Mouse (Mus musculus) left cerebral cortex, postnatal 25 days (tissue): ENCODE data around the gene Rad17. TPM values are rescaled to one million over a fixed set of nuclear protein-coding genes. Genes with fewer than 3 reads are reported as not detected.

Source experiments
- DNase-seq, 2 experiments: peaks; one replicate each; pipeline ENCODE4 v3.0.0; 2022; ENCODE audit warnings: low spot score in 2 of 2, mixed read lengths in 1 of 2
- intact Hi-C: fragments of 180-260 bp; cut with DNase I; formaldehyde crosslinking; loops from one replicate; pipeline ENCODE4 v1.15.1; 2025
- total RNA-seq, 2 experiments: library from RNA; stranded (reverse); gene quantifications; 2 replicates each; pipeline ENCODE4 v1.2.3; 2021

The Rad17 gene
- total RNA-seq, 2 experiments from 2014 or later, result 14.2 to 15.5 TPM

- DNase-seq, result no peak
- intact Hi-C loops, result loop anchor here (10.0 kb wide), 1 partner anchor 503 kb away; no protein-coding TSS in a partner anchor
Measured at GRCm38 (mm10) chr13:100617583-100617982, 33.3 kb downstream of the Rad17 start.

DNA sequence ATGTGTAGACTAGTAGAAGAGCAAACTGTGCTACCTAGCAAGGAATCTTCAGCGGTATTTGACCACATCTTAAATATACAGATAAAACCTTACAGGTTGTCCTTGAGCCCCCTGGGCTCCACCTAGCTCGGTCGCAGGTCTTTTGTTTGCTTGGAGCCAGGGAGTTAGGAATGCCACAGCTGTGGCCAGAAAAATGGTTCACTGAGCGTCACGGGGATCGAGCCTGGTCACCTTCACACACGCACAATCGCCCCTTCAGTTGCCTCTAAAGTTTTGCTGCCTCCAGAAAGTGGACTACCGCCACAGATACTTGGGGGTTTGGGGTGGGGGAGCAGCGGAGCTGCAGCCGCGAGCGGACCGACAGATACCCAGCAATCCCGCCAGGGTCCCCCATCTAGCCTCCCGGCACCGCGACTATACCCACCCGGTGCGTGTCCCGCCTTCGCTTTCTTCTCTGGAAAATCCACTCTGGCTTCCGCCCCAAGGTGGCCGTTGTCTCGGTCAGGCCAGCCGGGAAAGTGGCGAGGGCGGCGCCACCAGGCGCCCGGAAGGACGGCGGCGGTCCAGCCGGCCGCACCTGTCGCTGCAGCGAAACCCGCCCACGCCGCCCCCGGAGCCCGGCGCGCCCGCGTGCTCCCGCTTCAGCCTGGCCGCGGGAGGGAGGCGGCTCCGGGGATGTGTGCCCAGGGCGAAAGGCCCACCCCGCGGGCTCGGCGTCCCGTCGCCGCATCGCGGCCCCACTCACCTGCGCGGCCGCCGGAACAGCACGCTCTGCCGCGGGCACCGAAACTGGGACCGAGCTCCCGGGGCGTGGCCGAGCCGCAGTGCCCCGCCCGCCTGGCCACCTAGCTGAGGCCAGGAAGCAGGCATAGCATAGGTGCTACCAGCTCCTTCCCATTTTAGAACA lies 34.4 kb downstream of the Rad17 start, which contains the start of gene Marveld2:
Gene Marveld2, minus strand, starts transcription at position 791 of the 907 bp plus-strand sequence.
- peak; percentile 28 to 37 for DNase-seq
- intact Hi-C loops, result loop anchor here (1.0 to 10.0 kb wide), 2 partner anchors 124 to 502 kb away; partner anchors contain the start of gene Gtf2h2

GRCm38 (mm10) chr13:100612903-100613302 lies 37.9 kb downstream of the Rad17 start:
- no peak for DNase-seq
- intact Hi-C loops, result loop anchor here (10.0 kb wide), 1 partner anchor 498 kb away; no protein-coding TSS in a partner anchor

DNA sequence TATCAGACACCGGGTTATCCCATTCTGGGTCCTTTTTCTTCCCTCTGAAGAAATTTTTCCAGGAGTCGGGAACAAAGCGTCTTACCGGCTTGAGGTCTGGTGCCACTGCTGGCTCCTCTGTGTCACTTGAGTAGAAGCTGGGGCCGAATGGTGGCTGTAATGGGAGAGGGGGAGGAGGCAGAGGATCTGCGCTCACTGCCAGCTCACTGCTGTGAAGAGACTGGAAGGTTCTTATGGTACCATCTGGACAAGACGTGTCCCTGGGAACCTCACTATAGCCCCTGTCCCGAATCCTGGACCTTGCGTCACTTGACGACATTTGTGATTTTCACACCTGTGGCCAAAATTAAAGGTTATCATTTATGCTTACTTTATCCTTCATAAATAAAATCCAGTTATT lies 38.6 kb downstream of the Rad17 start:
- intact Hi-C loops, result loop anchor here (10.0 kb wide), 1 partner anchor 497 kb away; no protein-coding TSS in a partner anchor
- DNase-seq, result no peak

GRCm38 (mm10) chr13:100611266-100611665 lies 39.6 kb downstream of the Rad17 start:
- intact Hi-C loops, result loop anchor here (10.0 kb wide), 1 partner anchor 496 kb away; no protein-coding TSS in a partner anchor
- DNase-seq, result no peak

DNA sequence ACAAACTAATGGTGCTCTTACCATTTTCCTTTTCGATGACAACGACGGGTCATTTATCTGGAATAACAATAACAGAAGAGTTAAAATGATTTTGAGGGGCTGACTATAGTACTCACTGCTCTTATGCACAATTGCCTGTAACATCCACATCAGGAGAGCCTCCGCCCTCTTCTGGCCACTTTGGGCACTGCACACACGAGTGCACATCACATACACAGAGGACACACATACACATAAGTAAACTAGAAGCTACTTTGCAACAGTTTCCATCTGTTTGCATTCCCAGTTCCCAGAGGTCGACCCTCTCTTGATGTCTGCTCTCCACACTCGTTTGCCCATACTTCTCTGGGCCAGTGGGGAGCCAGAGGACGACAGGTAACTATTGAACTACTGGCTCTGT lies 43.1 kb downstream of the Rad17 start:
- DNase-seq, result no peak
- intact Hi-C loops, result no loop called here

DNA sequence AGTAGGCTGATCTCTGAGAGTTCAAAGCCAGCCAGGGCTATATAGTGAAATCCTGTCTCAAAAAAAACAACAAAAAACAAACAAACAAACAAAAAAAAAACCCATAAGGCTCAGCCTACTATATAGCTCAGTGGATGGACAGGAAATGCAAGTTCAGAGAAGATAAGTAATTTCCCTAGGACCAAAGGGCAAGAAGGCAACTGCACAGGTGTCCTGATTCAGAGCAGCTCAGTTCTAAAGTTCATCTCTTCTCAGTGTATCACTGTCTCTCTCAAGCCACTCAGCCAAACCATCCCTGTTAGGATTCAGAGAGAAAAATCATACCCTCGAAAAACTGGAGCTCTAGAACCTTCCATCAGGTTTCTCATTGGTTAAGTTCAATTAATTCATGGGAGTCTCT lies 45.0 kb downstream of the Rad17 start:
- intact Hi-C loops, result no loop called here
- no peak for DNase-seq

DNA sequence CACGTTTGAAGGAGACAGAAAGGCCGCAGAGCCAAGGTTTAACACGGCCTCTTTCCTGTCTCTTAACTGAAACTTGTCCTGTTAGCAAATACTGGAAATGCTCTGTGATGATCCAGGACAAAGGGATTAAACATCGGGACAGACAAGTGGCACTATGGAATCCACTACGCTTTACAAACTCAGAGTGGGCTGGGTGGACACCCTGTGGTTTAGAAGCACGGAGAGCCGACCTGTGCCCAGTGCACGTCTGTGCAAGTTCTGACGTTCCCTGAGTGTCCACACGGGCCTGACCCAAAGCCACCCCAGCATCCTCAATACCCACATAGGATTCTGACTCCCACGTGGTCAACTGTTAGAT lies 47.1 kb downstream of the Rad17 start:
- intact Hi-C loops, result no loop called here
- DNase-seq, result no peak

DNA sequence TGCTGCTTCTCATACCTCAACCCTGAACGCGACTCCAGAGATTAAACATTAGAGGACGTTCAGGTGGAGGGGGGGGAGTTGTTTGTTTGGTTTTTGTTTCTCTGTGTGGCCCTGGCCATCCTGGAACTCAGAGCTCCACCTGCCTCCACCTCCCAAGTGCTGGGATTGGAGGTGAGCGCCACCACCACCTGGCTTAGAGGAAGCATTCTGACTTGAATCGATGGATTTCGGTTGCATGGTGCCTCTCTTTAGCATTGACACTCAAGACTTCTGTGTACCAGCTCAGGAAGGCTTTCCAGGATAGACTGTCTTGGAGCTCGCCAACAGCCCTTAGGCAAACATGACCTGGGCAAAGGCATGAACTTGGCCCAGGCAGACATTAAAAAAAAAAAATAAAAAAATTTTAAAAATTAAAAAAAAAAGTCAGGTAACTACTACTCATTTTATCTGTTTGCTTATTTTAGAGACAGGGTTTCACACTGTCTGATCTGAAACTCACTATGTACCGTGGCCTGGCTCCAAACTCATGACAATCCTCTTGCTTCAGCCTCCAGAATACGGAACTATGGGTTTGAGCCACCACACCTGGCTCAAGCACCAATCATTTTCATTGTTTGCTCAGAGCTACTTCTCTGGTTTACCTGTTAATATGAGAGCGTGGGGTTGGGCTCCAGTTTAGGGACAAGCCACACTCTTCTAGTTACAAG lies 47.7 kb downstream of the Rad17 start:
- DNase-seq, result no peak
- intact Hi-C loops, result no loop called here

DNA sequence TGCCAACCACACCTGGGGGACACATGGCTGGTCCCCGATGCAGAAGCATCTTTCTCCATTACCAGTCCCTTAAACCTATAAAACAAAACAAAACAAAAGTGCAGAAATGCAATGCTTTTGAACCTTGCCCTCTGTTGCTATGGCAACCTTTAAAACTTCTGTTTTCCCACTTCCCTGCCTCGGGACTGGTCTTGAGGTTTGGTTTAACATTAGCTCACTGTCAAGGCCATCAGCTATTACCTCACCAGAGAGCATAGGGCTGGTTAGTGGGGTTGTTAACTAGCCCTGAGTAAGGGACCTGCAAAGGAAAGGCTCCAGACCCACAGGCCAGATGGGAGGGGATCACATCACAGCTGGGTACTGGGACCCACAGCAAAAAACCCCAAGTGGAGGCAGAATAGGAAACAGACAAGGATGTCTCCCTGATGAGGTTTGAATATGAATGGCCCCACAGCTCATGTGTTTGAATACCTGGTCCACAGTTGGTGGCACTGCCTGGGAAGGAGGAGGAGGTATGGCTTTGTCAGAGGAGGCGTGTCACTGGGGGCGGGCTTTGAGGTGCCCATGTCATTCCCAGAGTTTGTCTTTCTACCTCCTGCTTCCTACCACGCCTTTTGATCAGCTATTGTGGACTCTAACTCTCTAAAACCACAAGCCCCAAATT lies 48.5 kb downstream of the Rad17 start:
- intact Hi-C loops, result no loop called here

GRCm38 (mm10) chr13:100601034-100601433 lies 49.8 kb downstream of the Rad17 start:
- intact Hi-C loops, result no loop called here
- DNase-seq, result no peak

More for the DNA sequence above, 48.5 kb downstream of the Rad17 start:
- DNase-seq, result no peak

- intact Hi-C loops, result no loop called here
- DNase-seq, result no peak
Measured at GRCm38 (mm10) chr13:100600317-100600716, 50.5 kb downstream of the Rad17 start.

DNA sequence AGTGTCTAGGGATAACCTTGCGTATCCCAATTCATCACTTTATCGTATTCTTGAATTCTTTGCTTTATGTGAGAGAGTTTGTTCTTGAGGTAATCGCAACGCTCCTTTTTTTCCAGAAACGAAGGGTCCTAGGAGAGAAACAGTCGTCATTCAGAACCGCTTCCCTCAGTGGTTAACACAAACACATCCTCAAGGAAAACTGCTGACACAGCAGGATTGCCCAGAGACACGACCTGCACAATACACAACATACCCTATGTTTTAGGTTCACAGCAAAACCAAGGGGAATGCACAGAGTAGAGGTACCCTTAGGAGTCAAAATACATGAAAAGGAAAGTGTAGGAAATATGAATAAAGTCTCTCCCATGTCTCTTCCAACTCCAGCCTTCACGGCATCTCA lies 53.6 kb downstream of the Rad17 start:
- DNase-seq, result no peak
- intact Hi-C loops, result no loop called here

- intact Hi-C loops, result no loop called here
- DNase-seq, result no peak
Measured at GRCm38 (mm10) chr13:100595552-100595885, 55.3 kb downstream of the Rad17 start.

DNA sequence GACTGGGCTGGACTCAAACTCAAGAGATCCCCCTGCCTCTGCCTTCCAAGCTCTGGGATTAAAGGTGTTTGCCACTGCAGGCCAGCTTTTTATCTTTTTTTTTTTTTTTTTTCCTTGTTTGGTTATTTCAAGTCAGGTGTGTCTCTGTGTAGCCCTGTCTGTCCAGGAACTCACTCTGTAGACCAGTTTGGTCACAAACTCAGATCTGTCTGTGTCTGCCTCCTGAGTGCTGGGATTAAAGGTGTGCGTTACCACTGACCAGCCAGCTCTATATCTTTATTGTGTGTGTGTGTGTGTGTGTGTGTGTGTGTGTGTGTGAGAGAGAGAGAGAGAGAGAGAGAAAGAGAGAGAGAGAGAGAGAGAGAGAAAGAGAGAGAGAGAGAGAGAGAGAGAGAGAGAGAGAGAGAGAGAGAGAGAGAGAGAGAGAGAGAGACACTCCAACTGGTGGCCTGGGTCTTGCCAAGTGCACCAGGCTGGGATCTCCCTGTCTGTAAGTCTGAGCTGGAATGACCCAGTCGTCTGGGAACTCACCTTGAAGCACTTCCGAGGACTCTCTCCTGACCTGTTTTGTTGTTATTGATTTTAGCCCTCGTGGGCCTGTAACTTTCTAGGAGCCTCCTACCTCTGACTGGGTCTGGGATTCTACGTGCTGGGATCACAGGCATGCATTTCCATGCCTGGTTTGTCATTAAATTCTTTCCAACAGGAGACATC lies 55.9 kb downstream of the Rad17 start:
- no peak for DNase-seq
- intact Hi-C loops, result no loop called here

GRCm38 (mm10) chr13:100594041-100594792 lies 56.6 kb downstream of the Rad17 start:
- DNase-seq, result peak; percentile 17 to 47
- intact Hi-C loops, result no loop called here

DNA sequence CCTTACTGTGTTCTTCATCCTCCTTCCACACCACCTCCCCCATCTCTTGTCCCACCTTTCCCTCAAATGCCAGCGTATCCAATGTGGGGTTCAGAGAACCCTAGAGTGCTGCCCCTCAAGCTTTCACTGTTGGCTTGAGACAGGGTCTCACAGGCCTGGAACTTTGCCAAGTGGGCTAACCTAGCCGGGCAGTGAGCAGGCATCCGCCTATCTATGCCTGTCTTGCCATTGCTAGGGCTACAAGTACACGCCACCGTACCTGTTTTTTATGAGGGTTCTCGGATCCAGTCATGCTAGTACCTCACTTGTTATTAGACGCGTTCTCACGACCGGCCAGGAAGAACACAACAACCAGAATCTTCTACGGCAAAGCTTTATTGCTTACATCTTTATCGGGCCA lies 62.2 kb downstream of the Rad17 start:
- intact Hi-C loops, result no loop called here
- no peak for DNase-seq

DNA sequence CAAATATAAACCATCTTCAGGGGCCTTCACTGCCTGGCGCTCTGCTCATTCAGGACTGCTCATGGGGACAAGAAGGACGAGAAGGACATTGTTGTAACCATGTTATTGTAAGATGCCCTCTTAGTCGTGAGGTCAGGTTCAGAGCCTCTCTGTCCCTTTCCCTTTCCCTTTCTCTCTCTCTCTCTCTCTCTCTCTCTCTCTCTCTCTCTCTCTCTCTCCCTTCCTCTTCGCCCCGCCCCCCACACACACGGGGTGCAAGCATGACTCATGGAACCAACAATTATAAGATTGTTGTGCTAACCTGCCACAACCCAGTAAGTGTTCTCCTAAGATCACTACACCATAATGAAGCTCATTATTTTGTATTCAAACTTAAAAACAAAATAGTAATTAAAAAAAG lies 68.7 kb downstream of the Rad17 start:
- intact Hi-C loops, result no loop called here
- no peak for DNase-seq

- intact Hi-C loops, result no loop called here
- DNase-seq, result no peak
Measured at GRCm38 (mm10) chr13:100581701-100582100, 69.2 kb downstream of the Rad17 start.
